Mouse (Mus musculus): ENCODE measurements around the gene Nfia. TPM values are rescaled to one million over a fixed set of nuclear protein-coding genes. Genes with fewer than 3 reads are reported as not detected.

The Nfia gene
- polyA plus RNA-seq, 1 experiment from 2014 or later = 9.9 TPM

- DNase-seq (no peak), ATAC-seq (no peak)
- Histone ChIP-seq H3K4me2 (ENCODE audit: low read depth, low read length) (no peak overlapping the region), H3K4me1 (ENCODE audit: insufficient read depth) (no peaks in the 10 kb centered on the region), H3K9ac (replicated peaks) (no peak overlapping the region), H3K36me3 (replicated peaks; ENCODE audit: insufficient read depth, low read length) (peaks cover 4% of the 10 kb centered on the region; the same call in 1 of the 2 replicates), H3K27me3 (ENCODE audit: insufficient read depth, low read length) (no peaks in the 10 kb centered on the region), H3K4me3 (ENCODE audit: low read depth, low read length) (no peak overlapping the region), H3K27ac (ENCODE audit: low read depth) (no peak overlapping the region), H3K9me3 (ENCODE audit: low read length) (no peaks in the 10 kb centered on the region)
- 88% methylated on average over 10 of the region's 10 CpGs for WGBS (ENCODE audit: insufficient replicate concordance)
- TF ChIP-seq EP300 (IDR thresholded peaks at IDR 0.05; ENCODE audit: low read depth) (no peak), CTCF (IDR thresholded peaks at IDR 0.05; ENCODE audit: low read depth) (no peak)
Observed at GRCm38 (mm10) chr4:97793931-97794330, 21.4 kb downstream of the Nfia start.

- Histone ChIP-seq H3K27ac (ENCODE audit: low read depth) (no peak overlapping the region), H3K9ac (replicated peaks) (no peak overlapping the region), H3K36me3 (replicated peaks; ENCODE audit: insufficient read depth, low read length) (peaks cover 4% of the 10 kb centered on the region; the same call in 1 of the 2 replicates), H3K9me3 (ENCODE audit: low read length) (no peaks in the 10 kb centered on the region), H3K4me3 (ENCODE audit: low read depth, low read length) (no peak overlapping the region), H3K4me1 (ENCODE audit: insufficient read depth) (no peaks in the 10 kb centered on the region), H3K27me3 (ENCODE audit: insufficient read depth, low read length) (no peaks in the 10 kb centered on the region), H3K4me2 (ENCODE audit: low read depth, low read length) (no peak overlapping the region)
- ATAC-seq (no peak), DNase-seq (no peak)
- WGBS (ENCODE audit: insufficient replicate concordance) = 82% methylated on average over 4 of the region's 4 CpGs
- no peak for TF ChIP-seq CTCF (IDR thresholded peaks at IDR 0.05; ENCODE audit: low read depth)
- TF ChIP-seq EP300 (IDR thresholded peaks at IDR 0.05; ENCODE audit: low read depth) = no peak
Observed at GRCm38 (mm10) chr4:97794865-97795264, 22.3 kb downstream of the Nfia start.

GRCm38 (mm10) chr4:97795957-97796356 is 23.4 kb downstream of the Nfia start:
- ATAC-seq (no peak), DNase-seq (no peak)
- H3K4me3 ChIP-seq (ENCODE audit: low read depth, low read length) = no peak overlapping the region
- TF ChIP-seq EP300 (IDR thresholded peaks at IDR 0.05; ENCODE audit: low read depth) (no peak), CTCF (IDR thresholded peaks at IDR 0.05; ENCODE audit: low read depth) (no peak)
- H3K9ac ChIP-seq (replicated peaks) = no peak overlapping the region
- no peaks in the 10 kb centered on the region; the same call in 1 of the 2 replicates for H3K36me3 ChIP-seq (replicated peaks; ENCODE audit: insufficient read depth, low read length)
- H3K27ac ChIP-seq (ENCODE audit: low read depth) = no peak overlapping the region
- no peaks in the 10 kb centered on the region for H3K27me3 ChIP-seq (ENCODE audit: insufficient read depth, low read length)
- 84% methylated on average over 5 of the region's 5 CpGs for WGBS (ENCODE audit: insufficient replicate concordance)
- H3K4me1 ChIP-seq (ENCODE audit: insufficient read depth) = no peaks in the 10 kb centered on the region
- no peak overlapping the region for H3K4me2 ChIP-seq (ENCODE audit: low read depth, low read length)
- H3K9me3 ChIP-seq (ENCODE audit: low read length) = no peaks in the 10 kb centered on the region

GRCm38 (mm10) chr4:97796505-97796904 is 24.0 kb downstream of the Nfia start:
- Histone ChIP-seq H3K9ac (replicated peaks) (no peak overlapping the region), H3K27me3 (ENCODE audit: insufficient read depth, low read length) (no peaks in the 10 kb centered on the region), H3K4me2 (ENCODE audit: low read depth, low read length) (no peak overlapping the region), H3K36me3 (replicated peaks; ENCODE audit: insufficient read depth, low read length) (no peaks in the 10 kb centered on the region; the same call in 1 of the 2 replicates), H3K9me3 (ENCODE audit: low read length) (no peaks in the 10 kb centered on the region), H3K4me3 (ENCODE audit: low read depth, low read length) (no peak overlapping the region), H3K4me1 (ENCODE audit: insufficient read depth) (no peaks in the 10 kb centered on the region), H3K27ac (ENCODE audit: low read depth) (no peak overlapping the region)
- DNase-seq (no peak), ATAC-seq (no peak)
- TF ChIP-seq EP300 (IDR thresholded peaks at IDR 0.05; ENCODE audit: low read depth) = no peak
- TF ChIP-seq CTCF (IDR thresholded peaks at IDR 0.05; ENCODE audit: low read depth) = no peak
- 82% methylated on average over 10 of the region's 10 CpGs for WGBS (ENCODE audit: insufficient replicate concordance)

- no peaks in the 10 kb centered on the region for H3K27me3 ChIP-seq (ENCODE audit: insufficient read depth, low read length)
- H3K4me1 ChIP-seq (ENCODE audit: insufficient read depth) = peaks cover 11% of the 10 kb centered on the region
- H3K9me3 ChIP-seq (ENCODE audit: low read length) = no peaks in the 10 kb centered on the region
- no peak for TF ChIP-seq CTCF (IDR thresholded peaks at IDR 0.05; ENCODE audit: low read depth)
- TF ChIP-seq EP300 (IDR thresholded peaks at IDR 0.05; ENCODE audit: low read depth) = peak; percentile 63
- whole genome bisulfite sequencing (ENCODE audit: insufficient replicate concordance) = 64% methylated on average over 3 of the region's 3 CpGs
- ATAC-seq (peak; percentile 84), DNase-seq (peak; percentile 74)
- H3K36me3 ChIP-seq (replicated peaks; ENCODE audit: insufficient read depth, low read length) = no peaks in the 10 kb centered on the region
- H3K9ac ChIP-seq (replicated peaks) = no peak overlapping the region
- no peak overlapping the region for H3K4me3 ChIP-seq (ENCODE audit: low read depth, low read length)
- H3K27ac ChIP-seq (ENCODE audit: low read depth) = peak overlapping the region; percentile 45; the same call in 1 of the 2 replicates
- no peak overlapping the region for H3K4me2 ChIP-seq (ENCODE audit: low read depth, low read length)
Observed at GRCm38 (mm10) chr4:97803791-97804190, 31.3 kb downstream of the Nfia start.

GRCm38 (mm10) chr4:97804638-97805037 is 32.1 kb downstream of the Nfia start:
- H3K4me1 ChIP-seq (ENCODE audit: insufficient read depth) = peaks cover 20% of the 10 kb centered on the region
- 87% methylated on average over 5 of the region's 5 CpGs for WGBS (ENCODE audit: insufficient replicate concordance)
- H3K9me3 ChIP-seq (ENCODE audit: low read length) = no peaks in the 10 kb centered on the region

More at GRCm38 (mm10) chr4:97804638-97805037, 32.1 kb downstream of the Nfia start:
- no peak overlapping the region for H3K4me2 ChIP-seq (ENCODE audit: low read depth, low read length)
- no peak overlapping the region for H3K9ac ChIP-seq (replicated peaks)
- H3K36me3 ChIP-seq (replicated peaks; ENCODE audit: insufficient read depth, low read length) = no peaks in the 10 kb centered on the region
- ATAC-seq = no peak
- DNase-seq = no peak
- H3K27ac ChIP-seq (ENCODE audit: low read depth) = no peak overlapping the region
- H3K27me3 ChIP-seq (ENCODE audit: insufficient read depth, low read length) = no peaks in the 10 kb centered on the region
- TF ChIP-seq CTCF (IDR thresholded peaks at IDR 0.05; ENCODE audit: low read depth) (no peak), EP300 (IDR thresholded peaks at IDR 0.05; ENCODE audit: low read depth) (no peak)
- H3K4me3 ChIP-seq (ENCODE audit: low read depth, low read length) = no peak overlapping the region
